Mouse (Mus musculus) Muller cell, postnatal 12 days (primary cell): ENCODE measurements around the gene Il4i1.
A peak's percentile ranks its signal among the peaks of the same experiment; 100 is the strongest.

Source experiments
- DNase-seq: peaks from one replicate; pipeline ENCODE4 v3.0.0-alpha.2; 2015; ENCODE audit errors: inconsistent ontology term

Il4i1 gene

GRCm38 (mm10) chr7:44818751-44819235, 2.6 kb downstream of the Il4i1 start:
- DNase-seq = peak; percentile 73

GRCm38 (mm10) chr7:44819391-44819790, 3.2 kb downstream of the Il4i1 start:
- no peak for DNase-seq

DNA sequence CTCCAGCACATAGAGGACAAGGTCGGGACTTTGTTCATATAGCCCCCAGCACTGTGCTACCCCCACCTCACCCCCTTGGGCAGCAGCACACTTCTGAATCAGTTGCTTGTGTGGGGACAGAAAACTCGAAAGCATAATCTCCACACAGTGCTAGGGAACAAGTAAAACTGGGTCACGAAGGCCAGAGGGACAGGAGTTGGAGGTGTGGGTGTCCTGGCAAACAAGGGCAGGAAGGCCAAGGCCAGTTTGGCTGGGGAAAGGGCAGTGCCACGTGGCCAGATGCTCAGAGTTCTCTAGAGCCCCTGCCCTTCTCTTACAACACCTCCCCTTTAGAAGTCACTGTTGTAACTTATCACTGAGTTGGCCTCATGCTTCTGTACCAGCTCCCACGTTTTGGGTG, 3.7 kb downstream of the Il4i1 start:
- DNase-seq = no peak

- DNase-seq = no peak
Observed at GRCm38 (mm10) chr7:44820525-44820924, 4.3 kb downstream of the Il4i1 start.

GRCm38 (mm10) chr7:44821666-44822448, 5.7 kb downstream of the Il4i1 start:
- DNase-seq = no peak

- no peak for DNase-seq
Observed at GRCm38 (mm10) chr7:44823409-44823808, 7.2 kb downstream of the Il4i1 start.

GRCm38 (mm10) chr7:44824872-44825271, 8.7 kb downstream of the Il4i1 start:
- peak; percentile 70 for DNase-seq

GRCm38 (mm10) chr7:44826771-44827170, 10.6 kb downstream of the Il4i1 start:
- no peak for DNase-seq

GRCm38 (mm10) chr7:44828706-44829105, 12.5 kb downstream of the Il4i1 start:
- DNase-seq = no peak

GRCm38 (mm10) chr7:44832763-44833162, 16.6 kb downstream of the Il4i1 start:
- DNase-seq = no peak

GRCm38 (mm10) chr7:44835373-44836015, 19.3 kb downstream of the Il4i1 start:
- DNase-seq = no peak

GRCm38 (mm10) chr7:44836016-44836404, 19.8 kb downstream of the Il4i1 start:
- DNase-seq = no peak

- DNase-seq = no peak
Observed at GRCm38 (mm10) chr7:44836423-44837053, 20.4 kb downstream of the Il4i1 start.

- no peak for DNase-seq
Observed at GRCm38 (mm10) chr7:44838073-44838472, 21.9 kb downstream of the Il4i1 start.

DNA sequence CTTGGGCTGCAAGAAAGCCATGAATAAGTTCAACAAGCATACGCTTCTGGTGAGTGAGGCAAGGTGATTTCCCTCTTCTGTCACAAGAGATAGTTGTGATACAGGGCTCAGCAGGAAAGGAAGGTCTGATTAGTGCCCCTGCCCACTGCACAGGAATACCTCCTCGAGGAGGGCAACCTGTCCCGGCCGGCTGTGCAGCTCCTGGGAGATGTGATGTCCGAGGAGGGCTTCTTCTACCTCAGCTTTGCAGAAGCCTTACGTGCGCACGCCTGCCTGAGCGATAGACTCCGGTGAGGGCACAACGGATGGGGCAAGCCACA, 22.9 kb downstream of the Il4i1 start:
- no peak for DNase-seq

DNA sequence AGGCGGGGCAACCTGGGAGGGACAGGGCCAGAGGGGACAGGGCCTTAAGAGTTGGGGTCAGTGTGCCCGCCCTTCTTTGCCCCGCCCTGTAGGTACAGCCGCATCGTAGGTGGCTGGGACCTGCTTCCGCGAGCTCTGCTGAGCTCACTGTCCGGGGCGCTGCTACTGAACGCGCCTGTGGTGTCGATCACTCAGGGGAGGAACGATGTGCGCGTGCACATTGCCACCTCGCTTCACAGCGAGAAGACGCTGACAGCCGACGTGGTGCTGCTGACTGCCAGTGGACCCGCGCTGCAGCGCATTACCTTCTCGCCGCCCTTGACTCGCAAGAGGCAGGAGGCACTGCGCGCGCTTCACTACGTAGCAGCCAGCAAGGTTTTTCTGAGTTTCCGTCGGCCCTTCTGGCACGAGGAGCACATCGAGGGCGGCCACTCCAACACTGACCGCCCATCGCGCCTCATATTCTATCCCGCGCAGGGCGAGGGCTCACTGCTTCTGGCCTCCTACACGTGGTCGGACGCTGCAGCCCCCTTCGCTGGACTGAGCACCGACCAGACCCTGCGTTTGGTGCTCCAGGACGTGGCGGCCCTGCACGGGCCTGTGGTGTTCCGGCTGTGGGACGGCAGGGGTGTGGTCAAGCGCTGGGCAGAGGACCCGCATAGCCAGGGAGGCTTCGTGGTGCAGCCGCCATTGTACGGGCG, 23.5 kb downstream of the Il4i1 start:
- no peak for DNase-seq

GRCm38 (mm10) chr7:44840426-44840825, 24.2 kb downstream of the Il4i1 start:
- DNase-seq = no peak

DNA sequence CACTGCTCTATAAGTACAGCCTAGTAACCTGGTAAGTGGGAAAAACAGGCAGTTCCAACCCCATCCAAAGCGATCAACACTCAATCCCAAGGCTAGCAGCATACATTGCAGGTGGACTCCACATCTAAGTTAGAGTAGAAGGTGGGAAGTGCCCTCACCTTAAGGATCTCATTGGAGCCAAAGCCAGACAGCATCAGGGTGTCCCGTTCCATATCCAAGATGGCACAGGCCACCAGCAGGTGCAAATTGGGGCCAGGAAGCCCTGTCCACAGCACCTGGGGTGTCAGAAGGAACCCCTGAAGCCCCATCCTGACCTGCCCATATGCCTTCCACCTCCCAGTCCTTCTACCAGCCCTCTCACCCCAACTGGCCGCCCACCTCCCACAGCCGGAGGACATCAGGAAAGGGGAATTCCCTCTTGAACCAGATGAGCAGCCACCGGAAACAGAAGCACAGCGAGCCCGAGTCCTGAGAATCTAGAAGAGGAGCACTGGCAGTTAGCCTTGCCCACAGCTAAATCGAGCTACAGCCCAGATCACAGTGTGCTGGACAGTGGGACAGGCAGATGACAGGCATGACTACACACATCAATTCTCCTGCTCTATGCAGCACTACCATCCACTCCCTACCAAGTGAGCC, 25.8 kb downstream of the Il4i1 start:
- no peak for DNase-seq

- DNase-seq = no peak
Observed at GRCm38 (mm10) chr7:44845006-44845405, 28.8 kb downstream of the Il4i1 start.

- no peak for DNase-seq
Observed at GRCm38 (mm10) chr7:44846804-44847203, 30.6 kb downstream of the Il4i1 start.

DNA sequence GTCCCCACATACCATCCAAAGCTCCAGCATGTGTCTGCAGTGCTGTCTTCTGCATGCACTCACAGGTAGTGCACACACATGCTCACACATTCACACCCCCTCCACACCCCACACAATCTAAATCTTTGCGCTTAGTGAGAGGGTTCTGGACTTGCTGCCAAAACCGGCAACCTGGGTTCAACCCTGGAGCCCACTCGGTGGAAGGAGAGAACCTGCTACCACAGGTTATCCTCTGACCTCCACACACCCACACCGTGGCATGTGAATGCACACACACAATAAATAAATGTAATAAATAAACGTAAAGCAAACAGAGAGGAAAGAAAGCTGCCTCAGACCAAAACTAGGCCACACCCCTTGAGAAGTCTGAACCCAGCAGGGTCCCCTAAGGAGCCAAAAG, 31.6 kb downstream of the Il4i1 start:
- no peak for DNase-seq
